Mouse (Mus musculus) gastrocnemius, adult 8-10 months (tissue): ENCODE measurements around the gene Plac9b. TPM values are rescaled to one million over a fixed set of nuclear protein-coding genes. Genes with fewer than 3 reads are reported as not detected.
"Not testable (repeated sequence)": the region's sequence is repeated elsewhere in the genome, so short reads cannot be mapped to it uniquely, and the experiment has no call there.

Experiments used
- DNase-seq, 2 experiments: peaks; one replicate each; pipeline ENCODE4 v3.0.0; 2022; ENCODE audit warnings: low spot score in 2 of 2
- total RNA-seq, 4 experiments: library from RNA; stranded (reverse); gene quantifications; 2 replicates each; pipeline ENCODE4 v1.2.4; 2022

Plac9b gene
- total RNA-seq: 10 to 100 TPM; 29.5 to 33.0 (median 31.3) TPM

- DNase-seq: not testable (repeated sequence)
Observed at GRCm38 (mm10) chr14:26182380-26182779, at the start of gene Plac9b. Gene Plac9b (minus strand): TSS chr14:26182480.

GRCm38 (mm10) chr14:26216233-26217000 lies 34.1 kb upstream of the Plac9b start:
- not testable (repeated sequence) for DNase-seq

DNA sequence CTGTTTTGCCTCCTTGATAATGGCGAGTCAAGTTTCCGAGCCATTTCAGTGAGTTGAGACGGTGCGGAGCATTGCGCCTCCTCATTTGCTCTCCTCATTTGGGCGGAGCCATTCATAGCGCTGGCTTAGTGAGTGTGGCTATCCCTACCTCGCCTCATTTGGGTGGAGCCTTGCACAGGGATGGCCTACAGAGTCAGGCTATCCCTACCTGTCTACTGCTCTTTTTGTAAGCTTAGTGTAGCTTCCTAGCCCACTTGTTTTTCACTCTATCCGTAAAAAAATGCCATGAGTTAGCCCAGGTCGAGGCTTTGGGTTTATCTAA lies 24.6 kb upstream of the Plac9b start, which contains the start of gene Tmem254b:
Gene Tmem254b (minus strand): TSS at position 116 of the 322 bp plus-strand sequence.
- not testable (repeated sequence) for DNase-seq

DNA sequence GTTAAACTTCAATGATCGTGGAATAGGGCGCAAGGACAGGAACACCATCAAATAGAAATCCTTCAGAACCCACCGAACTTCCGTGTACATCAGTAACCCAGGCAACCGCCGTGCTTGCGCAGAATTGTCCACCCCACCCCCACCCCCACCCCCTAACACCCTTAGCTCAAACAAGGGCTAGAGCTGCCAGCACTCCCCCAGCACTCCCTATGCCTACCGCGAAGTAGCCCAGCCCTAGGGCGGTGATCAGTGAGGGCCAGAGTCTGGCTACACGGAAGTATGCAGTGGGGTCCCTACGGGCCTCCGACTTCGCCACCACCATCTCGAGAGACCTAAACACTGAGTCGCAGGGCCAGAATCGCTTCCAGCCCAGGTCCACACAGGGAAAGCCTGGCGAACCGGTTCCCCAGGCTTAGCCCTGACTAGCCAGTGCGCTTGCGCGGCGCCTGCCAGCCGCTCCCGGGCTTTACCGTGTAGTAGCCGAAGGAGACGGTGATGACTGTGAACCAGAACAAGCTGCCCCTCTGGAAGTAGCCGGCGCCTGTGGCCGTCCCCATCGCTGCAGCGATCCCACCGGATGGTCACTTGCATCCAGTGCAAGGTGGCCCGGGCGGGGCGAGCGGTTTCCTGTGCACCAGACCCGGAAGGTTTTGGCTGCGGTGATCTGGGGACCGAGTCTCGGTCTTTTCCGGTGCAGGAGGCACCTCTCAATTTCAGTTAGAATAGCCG lies 24.1 kb upstream of the Plac9b start:
- DNase-seq: not testable (repeated sequence)

DNA sequence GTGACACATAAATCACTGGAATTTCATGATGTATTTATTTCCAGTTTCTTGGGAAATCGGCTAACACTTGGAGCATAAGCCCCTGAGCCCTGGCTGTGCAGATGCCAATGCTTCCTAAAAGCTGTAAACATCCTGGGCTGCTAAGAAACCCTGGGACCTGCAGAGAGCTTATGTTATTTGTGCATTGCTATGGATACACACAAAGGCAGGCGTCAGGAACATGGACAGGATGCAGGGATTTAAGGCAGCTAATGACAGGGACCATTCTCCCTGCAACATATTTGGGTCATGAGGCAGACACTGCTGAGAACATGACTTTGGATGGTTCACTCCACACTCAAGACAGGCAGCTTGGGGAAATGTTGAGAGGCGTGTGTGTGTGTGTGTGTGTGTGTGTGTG lies 15.6 kb upstream of the Plac9b start:
- DNase-seq: not testable (repeated sequence)

GRCm38 (mm10) chr14:26188361-26188760 lies 6.1 kb upstream of the Plac9b start:
- DNase-seq: not testable (repeated sequence)

DNA sequence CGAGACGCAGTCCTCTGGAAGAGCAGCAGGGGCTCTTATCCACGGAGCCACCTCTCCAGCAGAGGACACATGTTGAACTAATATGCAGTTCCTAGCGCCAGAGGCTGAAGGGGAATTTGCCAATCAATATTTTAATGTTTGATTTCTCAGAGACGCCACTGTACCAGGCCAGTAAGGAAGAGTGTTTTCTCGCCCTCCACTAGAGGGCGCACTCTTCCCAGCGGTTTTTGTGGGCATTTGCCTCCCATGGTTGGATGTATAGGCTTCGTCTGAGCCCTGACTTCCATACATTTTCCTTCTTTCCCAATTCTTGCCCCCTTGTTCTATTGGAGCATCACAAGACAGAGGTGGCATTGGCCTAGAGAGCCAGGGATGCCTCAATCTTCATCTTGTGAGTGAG lies 4.4 kb upstream of the Plac9b start:
- DNase-seq: not testable (repeated sequence)

DNA sequence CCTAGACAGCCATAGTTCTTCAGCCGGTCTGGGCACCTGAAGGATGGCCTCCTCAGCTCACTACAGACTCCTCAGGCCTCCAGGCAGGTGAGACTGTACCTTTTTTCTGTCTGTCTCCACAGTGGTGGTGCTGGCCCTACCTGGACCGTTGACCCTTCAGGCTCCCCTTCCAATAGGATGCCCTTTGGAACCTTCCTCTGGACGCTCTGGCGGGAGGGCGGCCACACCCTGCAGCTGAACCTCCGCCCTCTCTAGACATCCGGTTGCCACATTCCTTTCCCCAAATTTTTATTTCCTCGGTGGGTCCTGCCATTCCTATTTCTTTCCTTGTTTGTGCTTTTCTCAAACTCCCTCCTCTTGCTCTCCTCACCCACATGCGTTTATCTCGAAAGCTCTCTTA lies 620 bp downstream of the Plac9b start:
- DNase-seq: not testable (repeated sequence)

GRCm38 (mm10) chr14:26175028-26175427 lies 7.3 kb downstream of the Plac9b start:
- DNase-seq: not testable (repeated sequence)

DNA sequence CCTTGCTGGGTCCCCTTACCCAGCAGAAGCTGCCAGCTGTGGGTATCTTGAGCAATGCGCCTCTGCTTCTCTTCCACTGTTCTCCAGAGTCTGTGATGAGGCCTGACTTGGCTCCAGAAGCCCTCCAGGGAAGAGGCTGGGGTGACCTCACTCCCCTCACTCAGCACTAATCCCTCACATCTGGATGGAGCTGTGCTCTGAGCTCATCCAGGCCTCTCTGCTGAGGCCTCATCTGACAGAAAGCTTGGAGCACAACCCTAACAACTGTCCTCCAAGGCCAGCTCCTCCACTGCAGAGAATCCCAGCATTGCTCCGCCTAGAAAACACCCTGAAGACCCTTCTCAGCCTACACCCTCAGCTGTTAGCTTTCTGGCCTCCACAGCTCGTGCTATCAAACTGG lies 8.3 kb downstream of the Plac9b start:
- not testable (repeated sequence) for DNase-seq

DNA sequence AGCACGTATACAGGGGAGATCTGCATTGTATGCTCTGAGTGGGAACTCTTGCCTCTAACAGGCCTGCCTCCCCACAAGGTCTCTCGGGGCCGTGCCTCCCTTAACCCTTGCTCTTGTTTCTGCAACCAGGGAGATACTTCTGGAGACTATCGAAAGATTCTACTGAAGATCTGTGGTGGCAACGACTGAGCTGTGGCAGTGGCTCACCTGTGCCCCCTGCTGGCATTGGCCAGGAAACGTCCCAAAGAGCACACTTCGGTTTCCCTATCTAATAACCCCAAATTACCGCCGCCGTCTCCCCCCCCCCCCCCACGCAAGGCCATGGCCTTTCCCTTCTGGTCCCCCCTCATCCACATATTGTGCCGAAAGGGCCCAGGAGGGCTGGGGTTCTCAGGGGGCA lies 17.0 kb downstream of the Plac9b start:
- not testable (repeated sequence) for DNase-seq

GRCm38 (mm10) chr14:26162423-26162822 lies 19.9 kb downstream of the Plac9b start:
- not testable (repeated sequence) for DNase-seq

GRCm38 (mm10) chr14:26161156-26161555 lies 21.1 kb downstream of the Plac9b start:
- DNase-seq: not testable (repeated sequence)

DNA sequence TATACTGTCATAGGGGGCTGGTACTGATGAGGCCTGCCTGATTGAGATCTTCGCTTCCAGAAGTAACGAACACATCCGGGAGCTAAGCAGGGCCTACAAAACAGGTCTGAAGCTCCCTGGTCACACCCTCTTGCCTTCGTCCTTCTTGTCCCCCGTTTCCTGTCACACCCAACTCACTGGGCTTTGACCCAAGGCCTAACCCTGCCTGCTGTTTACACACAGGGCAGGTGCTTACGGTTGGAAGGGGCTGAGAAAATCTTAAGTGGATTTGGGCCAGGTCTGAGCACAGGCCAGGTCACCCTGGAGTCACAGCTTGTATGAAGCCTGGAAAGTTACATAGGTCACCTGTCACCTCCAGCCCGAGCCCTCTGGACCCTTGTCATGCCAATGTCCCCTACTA lies 26.2 kb downstream of the Plac9b start:
- not testable (repeated sequence) for DNase-seq

DNA sequence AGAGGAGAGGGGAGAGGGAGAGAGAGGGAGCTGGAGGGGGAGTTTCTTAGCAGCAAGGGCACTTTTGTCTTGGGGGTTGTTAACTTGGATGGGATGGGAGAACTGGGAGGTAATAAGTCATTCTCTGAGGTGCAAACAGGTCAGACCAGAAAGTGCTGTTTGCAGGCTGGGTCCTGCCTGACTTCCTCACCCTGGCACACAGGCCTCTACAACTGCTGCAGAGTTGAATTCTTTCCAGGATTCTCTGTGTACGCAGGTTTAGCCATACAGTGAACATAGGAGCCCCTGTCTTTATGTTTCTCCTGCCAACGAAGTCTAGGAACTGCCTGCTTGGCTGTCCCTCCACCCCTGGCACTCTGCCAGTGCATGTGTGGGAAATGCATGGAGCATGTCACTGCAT lies 35.2 kb downstream of the Plac9b start:
- not testable (repeated sequence) for DNase-seq

- not testable (repeated sequence) for DNase-seq
Observed at GRCm38 (mm10) chr14:26119095-26119494, 63.2 kb downstream of the Plac9b start.

DNA sequence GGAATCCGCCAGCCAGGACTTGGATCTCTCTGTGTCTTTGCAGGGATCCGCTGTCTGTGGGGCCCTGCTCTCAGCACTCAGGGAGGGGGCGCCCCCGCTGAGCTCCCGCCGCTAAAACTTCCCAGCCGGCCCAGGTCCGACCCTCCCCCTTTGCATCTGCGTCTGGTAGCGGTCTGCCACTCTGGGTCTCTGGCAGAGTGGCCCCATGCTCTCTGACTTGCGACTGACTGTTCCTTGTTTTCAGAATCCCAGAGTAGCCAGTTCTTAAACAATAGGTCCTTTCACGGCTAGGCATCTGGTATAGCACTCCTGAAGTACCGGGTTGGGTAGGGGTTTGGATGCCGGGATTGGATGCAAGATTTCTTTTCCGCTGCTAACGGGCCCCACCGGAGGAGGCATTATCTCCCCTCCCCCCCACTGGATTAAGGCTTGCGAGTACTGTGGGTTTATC lies 63.7 kb downstream of the Plac9b start:
- DNase-seq: not testable (repeated sequence)

GRCm38 (mm10) chr14:26118150-26118549 lies 64.1 kb downstream of the Plac9b start, which contains the start of gene Duxbl2:
Gene Duxbl2 (plus strand): TSS chr14:26118349.
- DNase-seq: not testable (repeated sequence)
